Mouse (Mus musculus): ENCODE measurements around the gene Gm11939. TPM values are rescaled to one million over a fixed set of nuclear protein-coding genes. Genes with fewer than 3 reads are reported as not detected.

The Gm11939 gene
- polyA plus RNA-seq, 1 experiment from 2014 or later, result not detected

DNA sequence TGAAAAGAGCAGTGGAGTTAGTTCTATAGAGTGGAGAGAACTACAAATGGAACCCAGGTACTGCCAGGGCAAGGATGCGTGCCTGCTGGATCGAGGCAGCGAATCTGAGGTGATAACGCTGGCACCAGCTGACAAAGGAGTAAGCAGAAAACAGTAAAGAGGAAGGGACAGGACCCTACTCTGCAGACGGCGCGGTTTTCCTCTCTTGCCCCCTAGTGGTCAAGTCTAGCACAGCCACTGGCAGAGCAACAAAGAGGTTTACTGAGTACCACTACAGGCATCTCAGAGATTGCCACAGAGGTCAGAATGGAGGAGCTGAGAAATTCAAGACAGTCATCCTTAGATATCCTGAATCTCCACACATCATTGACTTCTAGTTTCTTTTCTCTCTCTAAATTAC is 14.8 kb upstream of the Gm11939 start:
- Histone ChIP-seq H3K9ac (ENCODE audit: low read length) (peak overlapping the region; percentile 55; the same call in 1 of the 2 replicates), H3K9me3 (replicated peaks; ENCODE audit: control insufficient read depth, low read length) (no peaks in the 10 kb centered on the region), H3K27me3 (ENCODE audit: control insufficient read depth, insufficient read depth, low read length) (no peaks in the 10 kb centered on the region), H3K4me2 (ENCODE audit: low read depth, low read length) (peak overlapping the region; percentile 47), H3K4me1 (ENCODE audit: control insufficient read depth, insufficient read depth, low read length) (no peaks in the 10 kb centered on the region), H3K27ac (ENCODE audit: low read length) (no peak overlapping the region), H3K36me3 (ENCODE audit: control insufficient read depth, insufficient read depth, low read length) (no peaks in the 10 kb centered on the region), H3K4me3 (replicated peaks; ENCODE audit: low read length) (no peak overlapping the region; the same call in 1 of the 2 replicates)
- 4% methylated on average over 7 of the region's 7 CpGs for WGBS
- ATAC-seq (ENCODE audit: insufficient read depth, low FRiP score), result peak; percentile 82

DNA sequence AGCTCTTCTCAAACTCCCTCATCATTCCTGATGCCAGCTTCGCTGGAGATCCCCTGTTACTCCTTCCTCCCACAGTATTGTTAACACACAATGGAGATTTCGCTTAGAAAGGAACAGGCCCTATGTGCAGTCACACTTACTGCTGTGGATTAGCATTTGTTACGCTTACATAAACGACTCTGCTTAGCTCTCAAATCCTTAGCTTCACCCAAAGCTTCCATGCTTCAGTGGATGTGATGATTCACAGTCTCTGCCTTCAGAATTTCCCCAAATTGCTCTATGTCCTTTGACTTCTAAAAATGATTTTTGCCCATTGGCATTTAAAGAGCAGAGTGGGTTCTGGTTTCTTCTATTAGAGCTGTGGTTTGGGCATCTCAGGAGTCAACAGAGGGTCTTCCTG is 13.9 kb upstream of the Gm11939 start:
- WGBS, result 58% methylated on average over 4 of the region's 4 CpGs
- no peak for ATAC-seq (ENCODE audit: insufficient read depth, low FRiP score)

DNA sequence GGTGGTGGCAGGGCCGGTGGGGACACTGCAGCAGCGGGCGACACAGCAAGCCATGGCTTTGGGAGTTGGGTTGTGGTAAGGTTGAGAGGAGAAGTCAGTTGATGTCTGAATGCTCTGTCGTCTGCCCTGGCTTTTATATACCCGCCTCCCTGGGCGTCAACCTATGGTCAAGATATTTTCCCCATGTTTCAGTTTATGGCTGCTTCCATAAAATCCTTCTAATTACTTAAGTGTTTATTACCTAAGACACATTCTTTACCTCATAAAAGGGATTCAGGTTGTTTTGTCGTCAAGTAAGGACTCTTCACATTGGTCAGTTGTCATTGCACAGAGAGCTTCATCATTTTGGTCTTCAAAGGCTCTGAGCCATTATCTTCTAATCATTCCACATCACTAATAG is 7.3 kb upstream of the Gm11939 start, which contains the start of gene Krtap3-1:
TSS of gene Krtap3-1 (minus strand) at position 101 of the 400 bp plus-strand sequence.
- Histone ChIP-seq H3K36me3 (ENCODE audit: control insufficient read depth, insufficient read depth, low read length) (no peaks in the 10 kb centered on the region), H3K4me2 (ENCODE audit: low read depth, low read length) (no peak within 1 kb of the TSS), H3K9me3 (replicated peaks; ENCODE audit: control insufficient read depth, low read length) (no peaks in the 10 kb centered on the region), H3K9ac (ENCODE audit: low read length) (no peak within 1 kb of the TSS), H3K27me3 (ENCODE audit: control insufficient read depth, insufficient read depth, low read length) (no peaks in the 10 kb centered on the region), H3K4me3 (replicated peaks; ENCODE audit: low read length) (no peak within 1 kb of the TSS), H3K4me1 (ENCODE audit: control insufficient read depth, insufficient read depth, low read length) (no peaks in the 10 kb centered on the region), H3K27ac (ENCODE audit: low read length) (no peak within 1 kb of the TSS)
- 90% methylated on average over 7 of the region's 7 CpGs for WGBS
- ATAC-seq (ENCODE audit: insufficient read depth, low FRiP score), result no peak

More for the DNA sequence above, 13.9 kb upstream of the Gm11939 start:
- Histone ChIP-seq H3K4me1 (ENCODE audit: control insufficient read depth, insufficient read depth, low read length) (no peaks in the 10 kb centered on the region), H3K27ac (ENCODE audit: low read length) (no peak overlapping the region), H3K36me3 (ENCODE audit: control insufficient read depth, insufficient read depth, low read length) (no peaks in the 10 kb centered on the region), H3K4me2 (ENCODE audit: low read depth, low read length) (no peak overlapping the region), H3K27me3 (ENCODE audit: control insufficient read depth, insufficient read depth, low read length) (no peaks in the 10 kb centered on the region), H3K9me3 (replicated peaks; ENCODE audit: control insufficient read depth, low read length) (no peaks in the 10 kb centered on the region), H3K4me3 (replicated peaks; ENCODE audit: low read length) (no peak overlapping the region), H3K9ac (ENCODE audit: low read length) (no peak overlapping the region)

DNA sequence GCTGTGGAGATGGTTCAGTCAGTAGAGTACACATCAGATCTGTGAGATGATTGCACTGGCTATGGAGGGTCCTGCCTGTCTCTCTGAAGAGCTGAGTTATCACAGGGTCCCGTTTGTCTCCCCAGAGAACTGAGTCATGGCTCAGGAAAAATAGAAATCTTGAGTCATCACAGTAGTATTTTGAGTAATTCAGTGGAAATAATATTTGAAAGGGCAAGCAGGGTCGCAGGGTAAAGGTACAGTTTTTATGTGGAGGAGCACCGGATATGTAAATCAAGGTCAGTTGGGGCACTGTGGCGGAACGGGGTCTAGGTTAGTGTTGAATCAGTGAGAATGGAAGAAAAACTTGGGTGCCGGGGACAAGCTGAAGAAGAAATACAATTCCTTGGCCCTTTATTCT is 3.3 kb upstream of the Gm11939 start:
- ATAC-seq (ENCODE audit: insufficient read depth, low FRiP score), result no peak
- no peak overlapping the region for H3K9ac ChIP-seq (ENCODE audit: low read length)
- no peaks in the 10 kb centered on the region for H3K36me3 ChIP-seq (ENCODE audit: control insufficient read depth, insufficient read depth, low read length)
- no peaks in the 10 kb centered on the region for H3K4me1 ChIP-seq (ENCODE audit: control insufficient read depth, insufficient read depth, low read length)
- H3K27me3 ChIP-seq (ENCODE audit: control insufficient read depth, insufficient read depth, low read length), result no peaks in the 10 kb centered on the region
- H3K4me3 ChIP-seq (replicated peaks; ENCODE audit: low read length), result no peak overlapping the region
- H3K9me3 ChIP-seq (replicated peaks; ENCODE audit: control insufficient read depth, low read length), result no peaks in the 10 kb centered on the region
- WGBS, result 81% methylated on average over 6 of the region's 6 CpGs
- no peak overlapping the region for H3K27ac ChIP-seq (ENCODE audit: low read length)
- H3K4me2 ChIP-seq (ENCODE audit: low read depth, low read length), result no peak overlapping the region

DNA sequence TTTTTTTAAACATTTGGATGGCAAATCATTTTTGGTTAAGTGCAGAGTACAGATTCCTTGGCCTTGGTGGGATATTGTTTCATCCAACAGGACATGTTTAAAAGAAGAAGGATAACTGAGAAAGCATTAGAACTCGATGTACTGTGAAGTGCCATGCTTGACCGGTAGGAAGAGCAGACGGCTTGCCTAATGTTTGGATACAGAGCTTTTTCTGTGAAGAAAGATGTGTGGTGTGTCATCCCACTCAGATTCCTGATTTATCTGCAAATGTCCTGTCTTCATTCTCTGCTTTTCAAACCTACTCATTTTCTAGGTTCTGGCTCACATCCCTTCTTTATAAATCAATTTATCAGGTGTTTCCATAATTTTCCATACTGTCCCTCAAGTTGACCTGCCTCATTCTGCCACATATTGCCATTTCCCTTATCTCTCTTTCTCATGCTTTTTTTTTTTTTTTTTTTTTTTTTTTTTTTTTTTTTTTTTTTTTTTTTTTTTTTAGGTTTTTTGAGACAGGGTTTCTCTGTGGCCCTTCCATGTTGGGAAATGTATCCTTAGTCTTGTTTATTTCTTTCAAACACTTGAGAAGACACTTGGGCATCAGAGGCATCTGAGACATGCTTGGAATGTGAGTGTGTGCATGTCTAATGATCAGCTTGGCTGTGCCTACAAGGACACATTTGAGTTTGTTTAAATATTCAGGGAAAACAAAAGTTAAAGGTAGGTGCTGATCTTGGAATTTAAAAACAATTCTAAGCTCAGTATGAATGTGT is 1.1 kb downstream of the Gm11939 start:
- no peak overlapping the region for H3K27ac ChIP-seq (ENCODE audit: low read length)
- no peaks in the 10 kb centered on the region for H3K36me3 ChIP-seq (ENCODE audit: control insufficient read depth, insufficient read depth, low read length)
- no peaks in the 10 kb centered on the region for H3K4me1 ChIP-seq (ENCODE audit: control insufficient read depth, insufficient read depth, low read length)
- no peak overlapping the region for H3K4me3 ChIP-seq (replicated peaks; ENCODE audit: low read length)
- H3K9ac ChIP-seq (ENCODE audit: low read length), result no peak overlapping the region
- 47% methylated on average over 3 of the region's 3 CpGs for WGBS
- no peaks in the 10 kb centered on the region for H3K9me3 ChIP-seq (replicated peaks; ENCODE audit: control insufficient read depth, low read length)
- no peak overlapping the region for H3K4me2 ChIP-seq (ENCODE audit: low read depth, low read length)
- ATAC-seq (ENCODE audit: insufficient read depth, low FRiP score), result no peak
- no peaks in the 10 kb centered on the region for H3K27me3 ChIP-seq (ENCODE audit: control insufficient read depth, insufficient read depth, low read length)

DNA sequence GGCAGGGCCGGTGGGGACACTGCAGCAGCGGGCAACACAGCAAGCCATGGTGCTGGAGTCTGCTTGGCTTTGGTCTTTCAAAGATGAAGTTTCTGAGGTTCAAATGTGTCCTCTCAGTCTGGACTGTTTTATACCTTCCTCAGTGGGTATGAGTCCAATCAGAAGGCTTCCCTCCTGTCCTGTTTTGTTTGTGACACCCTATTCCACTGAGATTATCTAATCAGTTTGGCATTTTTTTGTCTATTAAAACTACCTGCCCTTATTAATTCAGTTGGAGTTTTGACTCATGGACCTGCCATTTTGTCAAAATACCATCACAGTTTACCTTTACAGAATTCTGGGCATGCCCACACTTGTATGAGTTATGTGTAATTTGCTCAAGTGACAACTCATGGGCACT is 2.5 kb downstream of the Gm11939 start, which contains the start of gene Krtap3-2:
TSS of gene Krtap3-2 (minus strand) at position 101 of the 400 bp plus-strand sequence.
- Histone ChIP-seq H3K9me3 (replicated peaks; ENCODE audit: control insufficient read depth, low read length) (no peaks in the 10 kb centered on the region), H3K4me2 (ENCODE audit: low read depth, low read length) (no peak within 1 kb of the TSS), H3K27ac (ENCODE audit: low read length) (no peak within 1 kb of the TSS), H3K9ac (ENCODE audit: low read length) (no peak within 1 kb of the TSS), H3K27me3 (ENCODE audit: control insufficient read depth, insufficient read depth, low read length) (no peaks in the 10 kb centered on the region), H3K4me1 (ENCODE audit: control insufficient read depth, insufficient read depth, low read length) (no peaks in the 10 kb centered on the region), H3K36me3 (ENCODE audit: control insufficient read depth, insufficient read depth, low read length) (no peaks in the 10 kb centered on the region), H3K4me3 (replicated peaks; ENCODE audit: low read length) (no peak within 1 kb of the TSS)
- ATAC-seq (ENCODE audit: insufficient read depth, low FRiP score), result no peak
- WGBS, result 88% methylated on average over 1 of the region's 2 CpGs

DNA sequence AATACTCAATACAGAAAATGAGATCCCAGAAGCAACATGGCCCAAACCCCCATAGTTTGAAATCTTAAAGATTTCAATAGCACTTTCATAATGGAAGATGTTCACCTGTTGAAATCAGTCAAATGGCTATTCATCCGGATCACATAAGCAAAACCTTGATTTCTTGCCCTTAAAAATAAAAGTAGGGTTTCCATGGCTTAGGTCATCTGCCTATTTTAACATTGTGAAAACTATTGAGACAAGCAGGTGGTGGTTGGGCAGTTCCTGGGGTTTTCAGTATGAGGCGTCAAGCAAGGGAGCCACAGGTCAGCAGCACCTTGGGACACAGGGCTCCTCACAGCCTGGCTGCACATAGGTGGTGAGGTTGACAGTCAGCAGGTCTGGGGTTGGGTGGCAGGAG is 3.1 kb downstream of the Gm11939 start:
- Histone ChIP-seq H3K4me3 (replicated peaks; ENCODE audit: low read length) (no peak overlapping the region), H3K27ac (ENCODE audit: low read length) (no peak overlapping the region), H3K36me3 (ENCODE audit: control insufficient read depth, insufficient read depth, low read length) (no peaks in the 10 kb centered on the region), H3K4me2 (ENCODE audit: low read depth, low read length) (no peak overlapping the region), H3K9me3 (replicated peaks; ENCODE audit: control insufficient read depth, low read length) (no peaks in the 10 kb centered on the region), H3K9ac (ENCODE audit: low read length) (no peak overlapping the region), H3K4me1 (ENCODE audit: control insufficient read depth, insufficient read depth, low read length) (no peaks in the 10 kb centered on the region), H3K27me3 (ENCODE audit: control insufficient read depth, insufficient read depth, low read length) (no peaks in the 10 kb centered on the region)
- WGBS, result 89% methylated on average over 2 of the region's 2 CpGs
- no peak for ATAC-seq (ENCODE audit: insufficient read depth, low FRiP score)

DNA sequence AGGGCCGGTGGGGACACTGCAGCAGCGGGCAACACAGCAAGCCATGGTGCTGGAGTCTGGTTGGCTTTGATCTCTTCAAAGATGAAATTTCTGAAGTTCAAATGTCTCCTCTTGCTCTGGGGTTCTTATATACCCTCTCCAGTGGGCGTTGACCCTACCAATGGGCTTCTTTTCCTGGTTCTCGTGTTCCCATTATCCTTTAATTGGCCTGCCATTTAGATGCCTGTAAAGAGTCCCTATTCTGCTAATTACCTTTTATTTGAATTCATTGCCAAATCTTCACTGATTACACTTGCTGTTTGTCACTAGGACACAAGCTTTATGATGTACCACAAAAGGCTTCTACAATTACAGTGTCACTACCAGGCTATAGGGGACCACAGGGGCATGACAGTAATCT is 8.5 kb downstream of the Gm11939 start, which contains the start of gene Krtap3-3:
TSS of gene Krtap3-3 (minus strand) at position 101 of the 400 bp plus-strand sequence.
- Histone ChIP-seq H3K36me3 (ENCODE audit: control insufficient read depth, insufficient read depth, low read length) (no peaks in the 10 kb centered on the region), H3K27ac (ENCODE audit: low read length) (no peak within 1 kb of the TSS), H3K4me3 (replicated peaks; ENCODE audit: low read length) (no peak within 1 kb of the TSS), H3K9me3 (replicated peaks; ENCODE audit: control insufficient read depth, low read length) (no peaks in the 10 kb centered on the region; the same call in 1 of the 2 replicates), H3K4me1 (ENCODE audit: control insufficient read depth, insufficient read depth, low read length) (no peaks in the 10 kb centered on the region), H3K9ac (ENCODE audit: low read length) (no peak within 1 kb of the TSS), H3K4me2 (ENCODE audit: low read depth, low read length) (no peak within 1 kb of the TSS), H3K27me3 (ENCODE audit: control insufficient read depth, insufficient read depth, low read length) (no peaks in the 10 kb centered on the region)
- 68% methylated on average over 4 of the region's 4 CpGs for WGBS
- no peak for ATAC-seq (ENCODE audit: insufficient read depth, low FRiP score)

DNA sequence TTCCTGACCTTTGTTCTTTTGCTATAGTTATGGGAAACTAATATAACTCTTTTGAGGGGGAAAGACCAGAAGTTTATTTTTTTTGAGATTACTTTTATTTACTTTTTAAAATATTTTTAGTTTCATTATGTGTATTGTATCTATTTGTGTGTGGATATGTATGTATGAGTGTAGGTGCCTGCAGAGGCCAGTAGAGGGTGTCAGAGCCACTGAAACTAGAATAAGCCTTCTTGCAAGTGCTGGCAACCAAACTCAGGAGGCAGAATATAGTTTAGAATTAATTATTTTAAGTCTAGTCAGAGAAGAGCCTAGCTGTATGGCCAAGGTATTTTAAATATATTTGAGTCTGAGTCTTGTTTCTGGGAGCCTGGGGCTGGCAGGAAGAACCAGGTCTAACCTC is 11.4 kb downstream of the Gm11939 start:
- Histone ChIP-seq H3K4me3 (replicated peaks; ENCODE audit: low read length) (no peak overlapping the region), H3K4me1 (ENCODE audit: control insufficient read depth, insufficient read depth, low read length) (no peaks in the 10 kb centered on the region), H3K27me3 (ENCODE audit: control insufficient read depth, insufficient read depth, low read length) (no peaks in the 10 kb centered on the region), H3K9ac (ENCODE audit: low read length) (no peak overlapping the region), H3K27ac (ENCODE audit: low read length) (no peak overlapping the region), H3K36me3 (ENCODE audit: control insufficient read depth, insufficient read depth, low read length) (no peaks in the 10 kb centered on the region), H3K4me2 (ENCODE audit: low read depth, low read length) (no peak overlapping the region), H3K9me3 (replicated peaks; ENCODE audit: control insufficient read depth, low read length) (no peaks in the 10 kb centered on the region; the same call in 1 of the 2 replicates)
- ATAC-seq (ENCODE audit: insufficient read depth, low FRiP score), result no peak
